Mouse (Mus musculus): Measurements from ENCODE around the gene Ebf1.

The Ebf1 gene

GRCm38 (mm10) chr11:44663609-44664141, 46.6 kb downstream of the Ebf1 start:
- no peak for DNase-seq

- DNase-seq = peak; percentile 58 to 67
These were observed 48.1 kb downstream of the Ebf1 start for GRCm38 (mm10) chr11:44665156-44665682.

- DNase-seq = no peak
These were observed 48.8 kb downstream of the Ebf1 start for GRCm38 (mm10) chr11:44665741-44666531.

- no peak for DNase-seq
These were observed 49.6 kb downstream of the Ebf1 start for GRCm38 (mm10) chr11:44666741-44667140.

- peak; percentile 34 to 42 for DNase-seq
These were observed 64.2 kb downstream of the Ebf1 start for GRCm38 (mm10) chr11:44681306-44681705.

- no peak for DNase-seq
These were observed 64.9 kb downstream of the Ebf1 start for GRCm38 (mm10) chr11:44681995-44682394.

GRCm38 (mm10) chr11:44682703-44683539, 65.8 kb downstream of the Ebf1 start:
- DNase-seq = no peak

GRCm38 (mm10) chr11:44684486-44685076, 67.5 kb downstream of the Ebf1 start:
- no peak for DNase-seq

GRCm38 (mm10) chr11:44685129-44685528, 68.0 kb downstream of the Ebf1 start:
- no peak for DNase-seq

- no peak for DNase-seq
These were observed 68.8 kb downstream of the Ebf1 start for GRCm38 (mm10) chr11:44685911-44686361.

GRCm38 (mm10) chr11:44686378-44686777, 69.3 kb downstream of the Ebf1 start:
- no peak for DNase-seq

- no peak for DNase-seq
These were observed 71.4 kb downstream of the Ebf1 start for GRCm38 (mm10) chr11:44688542-44688941.

GRCm38 (mm10) chr11:44689571-44690264, 72.6 kb downstream of the Ebf1 start:
- no peak for DNase-seq

- DNase-seq = no peak
These were observed 73.1 kb downstream of the Ebf1 start for GRCm38 (mm10) chr11:44690265-44690572.

GRCm38 (mm10) chr11:44695416-44695815, 78.3 kb downstream of the Ebf1 start:
- DNase-seq = no peak

GRCm38 (mm10) chr11:44696539-44697201, 79.6 kb downstream of the Ebf1 start:
- peak; percentile 81 to 89 for DNase-seq

- DNase-seq = no peak
These were observed 83.1 kb downstream of the Ebf1 start for GRCm38 (mm10) chr11:44700181-44700580.

GRCm38 (mm10) chr11:44701221-44701810, 84.2 kb downstream of the Ebf1 start:
- no peak for DNase-seq

GRCm38 (mm10) chr11:44701864-44702263, 84.7 kb downstream of the Ebf1 start:
- no peak for DNase-seq

- DNase-seq = no peak
These were observed 85.8 kb downstream of the Ebf1 start for GRCm38 (mm10) chr11:44702716-44703486.

GRCm38 (mm10) chr11:44703951-44704350, 86.8 kb downstream of the Ebf1 start:
- DNase-seq = no peak
